Mouse (Mus musculus): Measurements from ENCODE around the gene Top3b.

GRCm38 (mm10) chr16:16896382-16897055 lies 26.0 kb downstream of the Top3b start, which contains the start of gene Ppm1f:
- peak; percentile 91 for TF ChIP-seq CTCF (IDR thresholded peaks at IDR 0.05; ENCODE audit: control insufficient read depth, insufficient read depth, low read length)
- TF ChIP-seq POLR2A (IDR thresholded peaks at IDR 0.05; ENCODE audit: borderline replicate concordance, control insufficient read depth, low read depth, low read length), result peak; percentile 78; the same call in 1 of the 2 replicates
